Mouse (Mus musculus) left cerebral cortex, adult 11 months (tissue): ENCODE results near the gene Naa10.

ENCODE experiments used
- DNase-seq: peaks from one replicate; pipeline ENCODE4 v3.0.0; 2022; ENCODE audit warnings: low spot score

Gene Naa10

GRCm38 (mm10) chrX:73921823-73922549, at the start of gene Naa10, which contains the start of gene Arhgap4:
TSS of gene Naa10 (minus strand) at chrX:73921944.
TSS of gene Arhgap4 (minus strand) at chrX:73921870.
- peak; percentile 83 for DNase-seq

GRCm38 (mm10) chrX:73970781-73971180, 49.0 kb upstream of the Naa10 start:
- no peak for DNase-seq

GRCm38 (mm10) chrX:73969729-73970128, 48.0 kb upstream of the Naa10 start:
- no peak for DNase-seq

- no peak for DNase-seq
Measured at GRCm38 (mm10) chrX:73969167-73969566, 47.4 kb upstream of the Naa10 start.

GRCm38 (mm10) chrX:73967177-73968075, 45.7 kb upstream of the Naa10 start:
- peak; percentile 86 for DNase-seq

- peak; percentile 84 for DNase-seq
Measured at GRCm38 (mm10) chrX:73966248-73967176, 44.8 kb upstream of the Naa10 start, which contains the start of gene Hcfc1. TSS of gene Hcfc1 (minus strand) at chrX:73966357.

GRCm38 (mm10) chrX:73965307-73965706, 43.6 kb upstream of the Naa10 start:
- peak; percentile 39 for DNase-seq

- DNase-seq, result no peak
Measured at GRCm38 (mm10) chrX:73964363-73964762, 42.6 kb upstream of the Naa10 start.

GRCm38 (mm10) chrX:73954988-73955387, 33.2 kb upstream of the Naa10 start:
- no peak for DNase-seq

- DNase-seq, result no peak
Measured at GRCm38 (mm10) chrX:73952603-73953002, 30.9 kb upstream of the Naa10 start.

GRCm38 (mm10) chrX:73949341-73949740, 27.6 kb upstream of the Naa10 start:
- no peak for DNase-seq

GRCm38 (mm10) chrX:73948647-73949046, 26.9 kb upstream of the Naa10 start:
- peak; percentile 30 for DNase-seq

GRCm38 (mm10) chrX:73946896-73947295, 25.2 kb upstream of the Naa10 start:
- DNase-seq, result no peak

GRCm38 (mm10) chrX:73942294-73942693, 20.6 kb upstream of the Naa10 start:
- no peak for DNase-seq

- DNase-seq, result no peak
Measured at GRCm38 (mm10) chrX:73941860-73942259, 20.1 kb upstream of the Naa10 start.

- DNase-seq, result no peak
Measured at GRCm38 (mm10) chrX:73931871-73932270, 10.1 kb upstream of the Naa10 start.

GRCm38 (mm10) chrX:73930402-73931062, 8.8 kb upstream of the Naa10 start, which contains the start of gene Renbp:
TSS of gene Renbp (minus strand) at chrX:73930850.
- no peak for DNase-seq

GRCm38 (mm10) chrX:73922550-73922882, 772 bp upstream of the Naa10 start:
- DNase-seq, result no peak

- DNase-seq, result no peak
Measured at GRCm38 (mm10) chrX:73921285-73921822, 390 bp downstream of the Naa10 start.

GRCm38 (mm10) chrX:73918631-73919030, 3.1 kb downstream of the Naa10 start:
- no peak for DNase-seq

GRCm38 (mm10) chrX:73916945-73917344, 4.8 kb downstream of the Naa10 start:
- no peak for DNase-seq
